Mouse (Mus musculus) CD8-positive naive resting alpha-beta T cell, adult 2 months (primary cell): ENCODE results near the gene Glod5.
A peak's percentile ranks its signal among the peaks of the same experiment; 100 is the strongest.
"Not testable (repeated sequence)": the region's sequence is repeated elsewhere in the genome, so short reads cannot be mapped to it uniquely, and the experiment has no call there.

Experiments
- DNase-seq, 2 experiments: peaks; one replicate each; pipeline ENCODE4 v3.0.0; 2022; ENCODE audit warnings: low read depth in 2 of 2, low spot score in 2 of 2

Gene Glod5

GRCm38 (mm10) chrX:8018286-8018685 is at the start of gene Glod5:
Glod5 (minus strand) TSS chrX:8018492.
- no peak for DNase-seq

GRCm38 (mm10) chrX:8051044-8051781 is 32.9 kb upstream of the Glod5 start:
- not testable (repeated sequence) for DNase-seq

GRCm38 (mm10) chrX:8033009-8033408 is 14.7 kb upstream of the Glod5 start:
- DNase-seq, result no peak

- no peak for DNase-seq
Observed at GRCm38 (mm10) chrX:8026811-8027210, 8.5 kb upstream of the Glod5 start.

GRCm38 (mm10) chrX:8024795-8025194 is 6.5 kb upstream of the Glod5 start:
- no peak for DNase-seq

GRCm38 (mm10) chrX:8020111-8020778 is 2.0 kb upstream of the Glod5 start:
- no peak for DNase-seq

GRCm38 (mm10) chrX:8017142-8017541 is 1.1 kb downstream of the Glod5 start:
- DNase-seq, result peak; percentile 1 to 26

GRCm38 (mm10) chrX:8015675-8016074 is 2.6 kb downstream of the Glod5 start:
- DNase-seq, result not testable (repeated sequence)

GRCm38 (mm10) chrX:8013569-8014314 is 4.5 kb downstream of the Glod5 start:
- no peak for DNase-seq

- no peak for DNase-seq
Observed at GRCm38 (mm10) chrX:8013157-8013556, 5.1 kb downstream of the Glod5 start.

GRCm38 (mm10) chrX:8009356-8009755 is 8.9 kb downstream of the Glod5 start:
- not testable (repeated sequence) for DNase-seq

GRCm38 (mm10) chrX:8008543-8008942 is 9.7 kb downstream of the Glod5 start:
- no peak for DNase-seq

- DNase-seq, result no peak
Observed at GRCm38 (mm10) chrX:8002971-8003370, 15.3 kb downstream of the Glod5 start.

GRCm38 (mm10) chrX:8002001-8002400 is 16.3 kb downstream of the Glod5 start:
- DNase-seq, result no peak

GRCm38 (mm10) chrX:8000546-8001192 is 17.6 kb downstream of the Glod5 start:
- no peak for DNase-seq

- DNase-seq, result no peak
Observed at GRCm38 (mm10) chrX:7993068-7993735, 25.1 kb downstream of the Glod5 start.

- no peak for DNase-seq
Observed at GRCm38 (mm10) chrX:7992379-7993067, 25.8 kb downstream of the Glod5 start.

- no peak for DNase-seq
Observed at GRCm38 (mm10) chrX:7981368-7981767, 36.9 kb downstream of the Glod5 start.

- no peak for DNase-seq
Observed at GRCm38 (mm10) chrX:7977892-7978291, 40.4 kb downstream of the Glod5 start, which contains the start of gene Gata1. Gata1 (minus strand) TSS chrX:7978071.

GRCm38 (mm10) chrX:7971292-7971691 is 47.0 kb downstream of the Glod5 start:
- DNase-seq, result no peak
